Mouse (Mus musculus) ES-E14 (cell line): ENCODE data around the gene Lrp4.

Experiments used
- CHD2 ChIP-seq: IDR thresholded peaks from 2 replicates; pipeline ENCODE4 v1.6.1; 2014; ENCODE audit warnings: mild to moderate bottlenecking, low read depth, low read length, inconsistent platforms
- HCFC1 ChIP-seq: IDR thresholded peaks from 2 replicates; pipeline ENCODE4 v1.6.1; 2012; ENCODE audit warnings: low read length, inconsistent platforms, borderline replicate concordance; ENCODE audit not compliant: insufficient read depth
- MAFK ChIP-seq: IDR thresholded peaks from 2 replicates; pipeline ENCODE4 v1.6.1; 2014; ENCODE audit warnings: mild to moderate bottlenecking, low read depth, low read length, inconsistent platforms; ENCODE audit not compliant: insufficient read depth
- ZC3H11A ChIP-seq: IDR thresholded peaks from 2 replicates; pipeline ENCODE4 v1.6.1; 2012; ENCODE audit warnings: low read depth, mild to moderate bottlenecking, inconsistent platforms, low read length, borderline replicate concordance
- ZNF384 ChIP-seq: IDR thresholded peaks from 2 replicates; pipeline ENCODE4 v1.6.1; 2012; ENCODE audit warnings: low read depth, low read length, inconsistent platforms

GRCm38 (mm10) chr2:91493981-91494380 lies 36.7 kb downstream of the Lrp4 start:
- TF ChIP-seq ZNF384, result no peak
- no peak for TF ChIP-seq ZC3H11A
- TF ChIP-seq MAFK, result no peak
- TF ChIP-seq CHD2, result no peak
- TF ChIP-seq HCFC1, result no peak
